Mouse (Mus musculus) ES-Bruce4 (cell line): ENCODE measurements around the gene Pknox2.

Source experiments
- CTCF ChIP-seq: IDR thresholded peaks from one replicate; pipeline ENCODE4 v1.8.1; 2011; ENCODE audit warnings: low read depth, low read length
- EP300 ChIP-seq: IDR thresholded peaks from 2 replicates; pipeline ENCODE4 v1.6.1; 2011; ENCODE audit warnings: low read depth, low read length; ENCODE audit not compliant: insufficient read depth
- POLR2A ChIP-seq: IDR thresholded peaks from one replicate; pipeline ENCODE4 v1.8.1; 2011; ENCODE audit warnings: low read length; ENCODE audit not compliant: insufficient read depth

DNA sequence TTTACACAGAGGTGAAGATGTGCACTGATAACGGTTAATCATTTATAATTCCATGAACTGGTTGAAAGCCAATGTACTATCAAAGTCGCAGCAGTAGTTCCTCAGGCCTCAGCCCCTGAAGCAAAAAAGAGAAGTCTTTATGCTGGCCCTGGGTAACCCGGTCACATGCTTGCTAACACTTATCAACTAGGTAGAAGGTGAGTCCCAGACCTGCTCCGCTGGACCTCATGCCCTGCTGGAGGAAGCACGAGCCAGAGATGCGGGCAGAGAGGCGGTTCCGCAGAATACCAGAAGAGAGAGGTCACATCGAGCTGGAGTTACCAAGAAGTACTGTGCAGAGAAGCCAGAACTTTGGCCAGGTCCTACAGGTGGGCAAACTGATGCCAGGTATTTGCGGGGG is 65.0 kb downstream of the Pknox2 start:
- TF ChIP-seq POLR2A (no peak), CTCF (no peak), EP300 (no peak)
